Mouse (Mus musculus) adrenal gland, postnatal 36 days (tissue): ENCODE results near the gene Pdcd4. TPM values are rescaled to one million over a fixed set of nuclear protein-coding genes. Genes with fewer than 3 reads are reported as not detected.
A peak's percentile ranks its signal among the peaks of the same experiment; 100 is the strongest.
"Not testable (repeated sequence)": the region's sequence is repeated elsewhere in the genome, so short reads cannot be mapped to it uniquely, and the experiment has no call there.

Experiments used
- DNase-seq, 2 experiments: peaks; one replicate each; pipeline ENCODE4 v3.0.0; 2021; ENCODE audit warnings: mixed read lengths in 1 of 2
- total RNA-seq, 2 experiments: library from RNA; stranded (reverse); gene quantifications; 2 replicates each; pipeline ENCODE4 v1.2.3; 2021

Pdcd4 gene
- total RNA-seq, 2 experiments from 2014 or later, result 83.2 to 121 TPM

DNA sequence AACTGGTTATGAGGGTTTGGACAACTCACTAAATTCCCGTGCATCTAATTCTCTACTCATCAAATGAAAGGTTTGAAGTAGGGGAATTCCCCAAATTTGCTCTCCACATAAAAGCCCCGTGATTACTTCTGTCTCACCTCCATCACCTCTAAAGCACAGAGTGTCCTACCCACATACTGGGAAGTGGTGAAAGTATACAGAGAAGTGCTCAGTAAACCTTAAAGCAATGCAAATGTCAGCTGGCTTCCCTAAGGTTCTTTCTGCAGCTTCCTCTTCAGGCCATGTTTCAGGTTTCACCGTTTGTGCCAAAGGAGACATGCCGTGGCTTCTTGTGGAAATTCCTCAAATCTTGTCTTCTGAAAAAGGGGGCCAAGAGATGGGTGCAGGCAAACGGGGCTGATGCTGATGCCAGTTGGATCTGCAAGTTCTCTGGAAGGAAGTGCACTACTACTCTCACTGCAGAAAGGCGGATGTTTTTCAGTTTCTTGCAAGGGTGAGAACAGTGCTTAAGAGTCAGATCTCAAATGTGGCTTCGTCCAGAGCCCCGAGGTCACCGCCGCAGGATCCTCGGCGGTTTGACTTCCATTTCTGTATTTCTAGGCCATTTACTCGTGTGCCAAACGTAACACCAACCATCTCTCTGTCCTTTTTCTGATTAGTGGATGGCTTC lies 8.0 kb downstream of the Pdcd4 start:
- no peak for DNase-seq

DNA sequence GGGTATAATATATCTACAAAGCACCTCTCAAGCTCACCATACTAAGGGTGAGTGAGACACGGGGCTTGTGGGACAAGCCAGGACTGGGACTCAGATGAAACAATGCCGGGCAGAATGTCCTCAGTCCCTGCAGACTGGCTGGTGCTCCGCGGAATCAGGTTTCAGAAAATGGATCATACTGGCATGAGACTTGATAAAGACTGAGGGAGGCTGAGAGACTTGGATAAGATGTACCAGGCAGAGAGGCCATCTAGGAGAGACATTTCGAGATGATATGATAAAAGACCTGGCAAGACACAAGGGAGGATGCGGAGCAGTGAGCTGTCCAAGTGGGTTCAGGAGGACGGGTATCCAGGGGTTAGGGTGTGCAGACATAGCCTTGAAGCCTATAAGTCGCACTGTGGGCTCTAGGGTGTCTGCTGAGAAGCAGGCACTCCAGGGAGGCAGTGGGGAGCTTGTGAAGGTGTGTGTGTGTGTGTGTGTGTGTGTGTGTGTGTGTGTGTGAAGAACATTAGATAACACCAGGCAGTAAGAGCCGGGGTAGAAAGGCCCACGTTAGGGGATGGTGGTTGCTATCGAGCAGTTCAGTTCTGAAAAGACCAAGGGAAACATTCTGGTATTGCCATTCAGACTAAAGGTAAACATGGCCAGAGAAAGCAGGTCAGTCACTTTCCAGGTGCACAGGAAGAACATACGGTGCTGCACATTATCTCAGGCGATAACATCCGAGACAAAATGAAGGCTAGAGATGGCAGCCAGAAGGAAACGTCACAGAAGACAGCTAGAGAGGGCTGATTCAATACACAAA lies 10.1 kb downstream of the Pdcd4 start:
- DNase-seq, result no peak

DNA sequence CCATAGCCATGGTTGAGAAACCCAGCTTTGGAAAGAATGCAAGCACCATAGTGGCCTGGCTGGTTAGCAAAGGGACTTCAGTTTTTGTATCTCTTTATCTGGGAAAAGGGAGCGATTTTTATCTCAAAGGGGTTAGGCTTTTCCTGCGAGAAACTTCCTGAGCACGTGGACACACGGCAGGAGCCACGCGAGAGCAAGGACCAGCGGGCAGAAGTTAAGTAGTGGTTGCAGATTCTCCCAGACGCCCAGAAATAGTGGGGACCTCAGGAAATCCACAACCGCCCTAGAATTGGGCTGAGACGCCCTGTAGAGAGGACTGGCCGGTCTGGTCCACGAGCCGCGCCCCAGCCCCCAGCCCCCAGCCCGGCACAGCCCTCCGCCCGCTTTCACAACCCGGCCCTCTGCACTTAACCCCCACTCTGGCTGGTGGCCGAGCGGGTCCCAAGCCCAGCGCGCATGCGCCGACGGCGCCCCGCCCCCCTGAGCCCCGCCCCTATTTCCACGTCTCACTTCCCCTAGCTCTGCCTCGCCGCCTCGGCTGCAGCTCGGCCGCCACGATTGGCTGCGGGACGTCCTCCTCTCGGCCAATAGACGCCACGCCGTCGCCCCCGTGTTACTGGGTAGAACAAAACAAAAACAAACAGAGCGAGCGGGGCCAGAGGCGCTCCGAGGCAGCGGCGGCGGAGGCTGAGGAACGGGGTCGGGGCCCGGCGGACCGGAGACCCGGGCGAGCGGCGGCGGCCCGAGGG lies 10.9 kb downstream of the Pdcd4 start:
- DNase-seq, result peak; percentile 96 to 97

DNA sequence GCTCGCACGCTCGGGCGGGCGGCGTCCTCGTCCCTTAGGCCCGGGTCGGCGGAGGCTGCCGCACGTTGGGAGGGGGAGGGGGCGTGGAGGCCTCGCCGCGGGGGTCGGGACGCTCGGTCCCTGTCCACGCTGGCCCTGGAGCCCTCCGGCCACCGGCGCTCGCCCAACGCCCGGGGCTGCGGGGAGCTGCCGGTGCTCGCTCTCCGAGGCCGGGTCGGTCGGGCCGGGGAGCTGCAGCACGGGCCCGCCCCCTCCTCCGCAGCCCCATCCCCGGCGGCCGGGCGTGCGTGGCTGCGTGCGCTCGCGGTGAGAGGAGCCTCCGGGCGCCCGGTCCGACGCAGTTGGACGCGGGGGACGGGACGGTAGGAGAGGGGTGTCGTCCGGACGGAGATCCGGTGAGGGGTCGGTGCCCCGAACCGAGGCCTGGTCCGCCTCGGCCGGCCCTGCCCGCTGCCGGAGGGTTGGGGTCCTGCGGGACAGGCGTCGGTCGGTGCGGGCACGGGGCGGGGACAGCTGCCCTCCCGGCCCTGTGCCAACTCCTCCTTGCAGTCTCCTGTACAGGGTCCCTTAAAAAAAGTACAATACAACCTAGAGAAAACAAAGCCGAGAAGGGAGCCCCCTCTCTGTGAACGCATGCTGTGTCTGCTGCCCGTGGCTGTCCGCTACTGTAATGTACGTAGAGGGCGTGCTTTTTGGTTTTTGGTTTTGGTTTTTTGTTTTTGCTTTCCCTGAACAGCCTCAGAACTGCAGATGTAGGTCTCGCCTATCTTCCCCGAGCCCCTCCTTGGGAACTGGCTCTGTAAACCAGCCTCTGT lies 11.7 kb downstream of the Pdcd4 start:
- DNase-seq, result peak; percentile 57 to 73

DNA sequence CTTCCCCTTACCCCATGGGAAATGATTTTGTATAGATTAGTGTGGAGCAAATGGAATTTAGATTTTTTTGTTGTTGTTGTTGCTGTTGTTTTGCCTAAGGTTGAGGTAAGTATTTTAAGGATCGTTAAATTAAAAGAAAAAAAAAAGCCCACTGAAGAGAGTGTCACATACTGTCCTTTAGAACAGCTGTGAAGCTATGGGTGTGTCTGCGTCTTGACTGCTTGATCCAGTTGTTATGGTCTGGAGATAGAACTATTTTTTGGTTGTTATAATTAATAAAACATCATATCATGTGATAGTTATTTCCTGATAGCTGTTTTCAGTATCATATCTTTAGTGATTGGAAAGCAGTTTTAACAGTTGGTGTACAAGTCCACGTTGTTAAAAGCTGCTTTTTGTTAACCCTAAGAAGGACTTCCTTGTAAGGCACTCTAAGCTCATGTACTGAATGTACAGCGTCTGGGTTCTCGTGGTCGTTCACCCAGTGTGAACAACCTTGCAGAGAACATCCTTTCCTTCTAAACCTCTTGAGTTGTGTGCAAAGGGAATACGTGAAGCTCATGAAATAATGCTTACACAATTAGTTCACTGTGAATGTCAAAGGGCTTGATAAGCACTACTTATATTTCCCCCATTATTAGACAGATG lies 12.9 kb downstream of the Pdcd4 start:
- DNase-seq, result no peak

DNA sequence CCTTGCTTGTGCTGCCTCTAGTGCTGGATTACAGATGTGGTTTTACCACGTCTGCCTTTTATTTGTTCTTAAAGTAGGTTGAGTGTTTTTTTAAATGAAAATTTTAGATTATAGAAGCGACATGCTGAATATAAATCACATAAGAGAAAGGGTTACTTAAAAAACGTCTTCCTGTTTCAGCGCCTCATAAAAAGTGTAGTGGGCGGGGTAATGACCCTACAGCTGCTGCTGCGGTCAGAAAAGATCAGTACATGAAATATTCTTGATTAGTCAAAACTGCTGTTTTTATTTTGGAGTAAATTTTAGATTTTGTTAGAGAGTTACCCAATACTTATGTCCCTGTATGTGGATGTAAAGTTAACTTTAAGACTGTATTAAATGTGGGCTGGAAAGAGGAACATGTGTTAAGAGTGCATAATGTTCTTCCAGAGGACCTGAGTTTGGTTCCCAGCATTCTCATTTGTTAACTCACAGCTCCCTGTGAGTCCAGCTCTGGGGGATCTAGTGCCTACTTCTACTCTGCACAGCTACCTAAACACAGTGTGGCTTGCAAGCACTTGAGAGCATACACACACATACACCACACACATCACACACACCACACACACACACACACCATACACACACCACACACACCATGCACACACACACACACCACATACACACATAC lies 14.1 kb downstream of the Pdcd4 start:
- DNase-seq, result no peak

DNA sequence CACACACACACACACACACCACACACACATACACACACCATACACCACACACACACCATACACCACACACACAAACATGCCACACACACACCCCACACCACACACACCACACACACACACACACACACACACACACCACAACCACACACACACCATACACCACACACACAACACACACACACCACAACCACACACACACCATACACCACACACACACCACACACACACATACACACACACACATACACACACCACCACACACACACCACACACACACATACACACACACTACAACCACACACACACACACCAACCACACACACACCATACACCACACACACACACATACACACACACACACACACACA lies 14.7 kb downstream of the Pdcd4 start:
- DNase-seq, result not testable (repeated sequence)

DNA sequence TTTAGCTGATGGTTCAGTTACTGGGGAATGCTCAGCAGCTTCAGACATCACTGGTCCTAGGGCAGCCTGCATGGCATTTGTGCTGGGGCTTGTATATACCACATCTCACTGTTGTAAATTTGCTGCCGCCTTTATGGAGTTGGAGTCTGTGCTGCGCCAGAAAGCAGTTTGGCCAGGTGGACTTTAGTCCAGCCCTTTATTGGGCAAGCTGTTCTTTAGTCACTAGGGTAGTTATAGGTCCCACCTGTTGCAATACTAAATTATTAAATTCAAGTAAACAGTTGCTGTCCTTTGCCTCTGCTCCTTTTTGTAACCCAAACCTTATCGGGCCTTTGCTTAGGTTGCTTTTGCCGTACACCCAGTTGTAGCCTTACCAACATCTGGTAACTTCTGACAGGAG lies 22.9 kb downstream of the Pdcd4 start:
- no peak for DNase-seq

DNA sequence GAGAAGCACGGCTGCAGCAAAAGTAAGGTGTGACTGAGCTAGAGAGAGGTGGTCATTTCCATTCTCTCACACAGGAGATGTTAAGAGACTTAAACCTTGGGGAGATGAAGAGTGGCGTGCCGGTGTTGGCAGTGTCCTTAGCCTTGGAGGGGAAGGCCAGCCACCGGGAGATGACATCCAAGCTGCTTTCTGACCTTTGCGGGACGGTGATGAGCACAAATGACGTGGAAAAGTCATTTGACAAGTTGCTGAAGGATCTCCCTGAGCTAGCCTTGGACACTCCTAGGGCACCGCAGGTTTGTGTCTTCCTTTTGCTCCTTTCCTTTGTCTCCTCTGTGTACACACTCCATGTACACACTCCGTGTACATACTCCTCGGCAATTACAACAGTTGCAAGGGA lies 27.5 kb downstream of the Pdcd4 start:
- peak; percentile 29 to 37 for DNase-seq

DNA sequence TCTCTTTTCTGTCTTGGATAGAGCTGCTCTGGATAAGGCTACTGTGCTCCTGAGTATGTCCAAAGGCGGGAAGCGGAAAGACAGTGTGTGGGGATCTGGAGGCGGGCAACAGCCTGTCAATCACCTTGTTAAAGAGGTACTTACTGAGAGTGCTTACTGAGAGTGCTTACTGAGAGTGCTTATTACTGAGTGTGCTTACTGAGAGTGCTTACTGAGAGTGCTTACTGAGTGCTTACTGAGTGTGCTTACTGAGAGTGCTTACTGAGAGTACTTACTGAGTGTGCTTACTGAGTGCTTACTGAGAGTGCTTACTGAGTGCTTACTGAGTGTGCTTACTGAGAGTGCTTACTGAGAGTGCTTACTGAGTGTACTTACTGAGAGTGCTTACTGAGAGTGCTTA lies 30.0 kb downstream of the Pdcd4 start:
- DNase-seq, result not testable (repeated sequence)

DNA sequence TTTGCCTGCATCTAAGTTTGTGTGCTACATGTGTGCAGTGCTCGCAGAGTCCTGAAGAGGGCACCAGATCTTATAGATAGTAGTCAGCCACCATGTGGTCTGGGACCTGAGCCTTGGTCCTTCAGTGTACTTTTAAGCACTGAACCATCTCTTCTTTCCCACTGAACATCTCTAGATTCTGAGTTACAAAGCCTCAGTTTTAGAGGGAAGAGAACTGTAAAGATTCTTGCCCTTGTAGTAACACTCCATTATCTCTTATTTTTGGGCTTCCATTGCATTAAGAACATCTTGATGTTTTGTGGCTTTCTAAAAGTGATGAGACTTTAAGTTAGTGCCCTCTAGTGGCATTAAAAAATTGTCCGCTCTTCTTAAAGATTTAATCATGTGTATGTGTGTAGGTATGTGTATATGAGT lies 33.3 kb downstream of the Pdcd4 start:
- DNase-seq, result no peak

DNA sequence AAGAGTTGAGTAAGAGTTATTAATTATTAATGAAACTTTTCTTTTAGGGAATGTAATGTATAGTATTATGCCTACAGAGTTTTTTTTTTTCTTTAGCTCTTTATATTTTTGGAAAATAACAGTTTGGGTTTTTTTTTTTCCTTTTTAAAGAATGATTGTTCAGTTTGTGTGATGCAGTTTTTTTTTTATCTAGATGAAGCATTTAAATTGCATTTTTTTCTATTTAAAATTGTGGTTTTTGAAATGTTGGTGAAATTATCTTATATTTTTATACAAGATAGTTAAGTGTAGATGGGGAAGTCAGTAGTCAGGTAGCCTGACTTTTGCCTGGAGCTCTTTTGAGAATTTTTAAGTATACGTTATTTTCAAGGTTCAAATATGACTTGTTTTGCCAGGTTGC lies 34.7 kb downstream of the Pdcd4 start:
- no peak for DNase-seq

DNA sequence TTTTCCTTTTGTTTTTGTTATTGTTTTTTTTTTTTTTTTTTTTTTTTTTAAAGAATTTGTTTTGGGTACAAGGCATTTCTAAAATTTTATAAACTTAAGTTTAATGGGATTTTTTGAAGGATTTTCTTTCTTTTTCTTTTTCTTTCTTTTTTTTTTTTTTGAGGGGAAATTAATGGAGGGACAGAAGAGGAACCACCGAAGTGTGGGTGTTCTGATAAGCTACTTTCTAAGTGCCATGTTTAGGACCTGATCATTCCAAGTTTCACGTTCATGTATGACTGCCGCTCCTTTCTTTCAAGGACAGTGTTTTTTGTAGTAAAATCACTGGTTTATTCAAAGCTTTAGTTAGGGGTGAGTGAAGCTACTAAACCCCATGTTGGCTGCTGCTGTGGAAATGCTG lies 37.2 kb downstream of the Pdcd4 start:
- DNase-seq, result no peak

DNA sequence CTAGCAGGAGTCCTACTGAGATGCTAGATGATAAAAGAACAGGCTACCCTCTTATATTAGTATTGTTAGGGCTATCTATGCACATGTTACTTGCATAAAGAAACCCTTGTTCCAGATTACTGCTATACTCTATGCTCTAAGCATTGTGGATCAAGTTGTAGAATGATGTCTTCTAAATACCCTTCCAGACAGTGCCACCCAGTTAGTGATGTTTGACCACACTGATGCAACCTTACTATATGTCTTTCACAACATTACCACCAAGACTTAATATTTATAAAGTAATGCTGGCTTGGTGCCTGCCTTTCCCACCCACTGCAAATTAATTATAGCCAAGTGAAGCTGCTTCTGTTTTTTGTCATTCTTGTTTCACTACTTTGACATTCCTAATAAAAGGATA lies 41.0 kb downstream of the Pdcd4 start:
- no peak for DNase-seq

DNA sequence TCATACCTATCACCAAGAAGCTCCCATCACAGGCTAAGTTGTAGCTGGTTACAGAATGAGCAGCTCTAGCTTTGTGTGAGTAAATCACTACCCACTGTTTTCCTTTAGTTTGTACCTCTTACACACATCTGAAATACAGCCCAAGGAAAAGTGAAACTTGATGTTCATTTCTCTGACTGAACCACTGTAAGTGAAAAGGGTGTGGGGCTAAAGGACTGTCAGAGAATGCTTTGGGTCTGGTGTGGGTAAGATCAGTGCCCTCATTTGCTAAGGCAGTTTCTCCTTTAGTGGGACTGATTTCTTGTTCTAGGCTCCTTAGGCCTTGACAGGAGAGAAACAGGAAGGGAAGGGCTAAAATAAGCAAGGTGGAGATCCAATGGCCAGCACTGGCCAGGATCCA lies 42.0 kb downstream of the Pdcd4 start:
- DNase-seq, result no peak

DNA sequence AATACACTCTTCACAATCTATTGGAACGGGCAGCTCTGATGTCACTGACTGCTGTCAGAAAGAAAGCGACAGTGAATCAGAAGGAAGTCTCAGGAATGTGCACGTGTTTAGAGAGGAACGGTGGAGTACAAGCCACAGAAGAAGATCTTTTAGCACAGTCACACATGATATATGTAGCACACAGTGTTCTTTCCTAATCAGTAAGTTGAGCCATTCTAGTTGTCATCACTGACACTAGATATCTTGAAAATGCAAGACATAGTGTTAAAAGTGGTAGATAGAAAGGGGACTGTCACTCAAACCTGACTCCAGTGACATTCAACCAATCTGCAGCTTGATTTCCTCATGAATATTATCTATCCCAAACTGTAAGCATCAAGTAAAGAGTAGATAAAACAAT lies 47.4 kb downstream of the Pdcd4 start:
- DNase-seq, result no peak

DNA sequence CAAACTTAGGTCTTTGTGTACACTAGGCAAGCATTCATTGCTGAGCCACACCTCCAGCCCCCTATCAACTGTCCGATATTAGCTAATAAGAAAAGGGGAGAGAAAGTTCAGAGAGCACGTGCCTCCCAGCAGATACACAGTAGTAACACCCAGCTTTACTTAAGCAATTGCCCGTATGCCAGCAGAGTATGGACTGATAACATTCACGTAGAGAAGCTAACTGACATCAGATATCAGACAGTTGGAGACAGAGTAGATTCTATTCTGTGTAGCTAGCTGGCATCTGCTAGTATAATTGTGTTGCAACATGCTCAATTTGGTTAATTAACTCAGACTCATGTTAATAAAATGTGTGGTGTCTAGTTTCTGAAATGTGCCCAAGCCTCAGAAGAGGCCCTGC lies 49.1 kb downstream of the Pdcd4 start:
- no peak for DNase-seq

DNA sequence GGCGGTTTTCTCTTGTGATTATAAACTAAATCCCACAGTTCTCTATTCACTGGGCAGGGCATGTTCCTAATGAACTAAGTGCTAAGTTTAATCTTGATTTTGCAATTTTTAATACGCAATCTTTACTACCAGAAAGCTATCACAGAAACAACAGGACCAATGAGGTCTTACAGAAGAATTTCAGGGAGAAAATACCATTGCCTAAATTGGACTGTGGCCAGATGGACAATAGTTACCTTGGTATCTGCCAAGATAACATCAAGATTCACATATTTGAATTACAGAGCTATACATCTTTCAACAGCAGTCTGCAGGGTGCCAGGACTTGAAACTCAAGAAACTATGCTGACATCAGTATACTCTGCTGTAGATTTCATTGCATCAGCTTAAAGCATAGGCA lies 50.3 kb downstream of the Pdcd4 start:
- DNase-seq, result no peak

DNA sequence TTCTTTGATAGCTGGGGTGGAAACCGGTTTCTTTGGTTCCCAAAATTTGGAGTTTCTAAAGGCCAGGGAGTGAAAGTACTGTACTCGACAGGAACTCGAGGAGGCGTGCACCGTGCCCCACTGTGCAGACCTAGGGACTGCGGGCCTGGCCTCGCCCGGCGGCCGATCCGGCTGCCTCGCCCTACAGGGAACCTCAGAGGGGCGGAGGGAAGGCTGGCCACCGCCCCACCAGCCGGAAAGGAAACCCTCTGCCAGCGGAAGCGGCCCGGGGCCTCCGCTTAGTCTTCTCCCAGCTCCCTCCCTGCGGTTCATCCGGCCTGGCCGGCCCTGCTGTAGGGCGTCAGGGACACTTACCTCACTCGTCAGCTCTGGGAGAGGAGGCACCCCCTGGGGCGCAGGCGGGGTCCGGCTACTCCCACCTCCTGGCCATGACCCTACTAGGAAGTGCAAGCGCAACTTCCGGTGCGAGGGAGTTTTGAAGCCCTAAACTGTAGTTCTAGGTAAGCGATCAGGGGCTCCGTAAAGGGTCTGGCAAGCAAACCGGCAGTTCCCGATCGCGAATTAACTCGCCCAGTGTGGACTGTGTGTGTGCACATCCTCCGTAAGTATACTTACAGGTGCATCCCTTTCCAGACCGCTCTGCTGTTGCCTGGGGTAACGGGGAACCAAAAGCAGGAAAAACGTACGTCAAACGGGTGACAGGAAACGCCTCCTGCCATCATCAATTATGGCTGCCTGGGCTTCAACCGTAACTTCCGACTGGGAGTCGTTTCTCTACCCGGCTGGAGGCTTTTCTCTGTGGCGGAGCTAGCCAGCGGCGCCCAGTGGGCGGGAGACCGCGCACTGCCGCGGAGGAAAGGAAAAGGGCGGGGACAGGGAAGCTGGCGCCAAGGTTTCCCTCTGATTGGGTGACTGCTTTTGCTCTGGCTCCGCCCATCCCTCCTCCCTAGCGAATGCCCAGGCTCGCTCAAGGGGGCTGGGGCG lies 52.1 kb downstream of the Pdcd4 start, which contains the start of the genes Shoc2 and Bbip1:
TSS of gene Shoc2 (plus strand) at position 505 of the 984 bp plus-strand sequence.
TSS of gene Bbip1 (minus strand) at position 826 of the 984 bp plus-strand sequence.
- DNase-seq, result peak; percentile 98 to 99

DNA sequence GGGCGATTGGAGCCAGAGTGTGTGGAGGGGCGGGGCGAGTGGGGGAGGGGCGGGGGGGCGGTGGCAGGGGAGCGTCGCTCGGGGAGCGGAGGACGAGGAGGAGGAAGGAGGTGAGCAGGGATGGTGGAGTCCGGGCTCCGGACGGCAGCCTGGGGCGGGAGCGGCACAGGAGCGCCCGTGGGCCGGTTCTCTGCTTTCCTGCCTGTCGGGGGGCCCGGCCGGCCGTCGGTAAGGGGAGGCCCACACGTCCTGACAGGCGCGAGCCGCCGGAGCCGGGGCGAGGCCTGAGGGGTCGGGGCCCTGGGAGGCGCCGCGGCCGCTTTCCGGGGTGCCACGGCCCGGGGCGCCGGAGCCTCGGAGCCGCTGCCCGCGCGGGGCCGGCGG lies 52.7 kb downstream of the Pdcd4 start:
- DNase-seq, result no peak
